Mouse (Mus musculus) G1E (cell line): ENCODE measurements around the gene Cyp4f17. TPM values are rescaled to one million over a fixed set of nuclear protein-coding genes. Genes with fewer than 3 reads are reported as not detected.

Experiments
- ATAC-seq: 2 replicates; pipeline ENCODE4 v1.8.0; 2016; ENCODE audit warnings: mild to moderate bottlenecking; ENCODE audit not compliant: insufficient number of reproducible peaks, poor library complexity, low FRiP score, severe bottlenecking; ENCODE audit errors: extremely low read depth
- DNase-seq: peaks from one replicate; pipeline ENCODE4 v3.0.0; 2012; ENCODE audit warnings: low spot score
- H3K27me3 ChIP-seq: 2 replicates; pipeline ENCODE4 v1.6.1; 2012; ENCODE audit warnings: mild to moderate bottlenecking, low read length, inconsistent platforms; ENCODE audit not compliant: insufficient read depth
- H3K36me3 ChIP-seq: replicated peaks from 2 replicates; pipeline ENCODE3; 2012; ENCODE audit warnings: mild to moderate bottlenecking, inconsistent platforms
- H3K4me1 ChIP-seq: 2 replicates; pipeline ENCODE4 v1.6.1; 2012; ENCODE audit warnings: low read depth, low read length, inconsistent platforms, mixed read lengths; ENCODE audit not compliant: insufficient read depth
- H3K4me3 ChIP-seq: 2 replicates; pipeline ENCODE4 v1.5.1; 2012; ENCODE audit warnings: low read depth, mild to moderate bottlenecking, inconsistent platforms, low read length, moderate library complexity, mixed read lengths
- H3K9me3 ChIP-seq: replicated peaks from 2 replicates; pipeline ENCODE4 v1.6.1; 2012; ENCODE audit warnings: inconsistent platforms
- CTCF ChIP-seq: IDR thresholded peaks from 2 replicates; pipeline ENCODE4 v1.5.1; 2012; ENCODE audit warnings: low read depth, low read length, inconsistent platforms, mixed read lengths
- GATA1 ChIP-seq: IDR thresholded peaks from 2 replicates; pipeline ENCODE4 v1.6.1; 2012; ENCODE audit warnings: borderline replicate concordance, low read length, inconsistent platforms, mixed read lengths
- GATA2 ChIP-seq: IDR thresholded peaks from 2 replicates; pipeline ENCODE4 v1.6.1; 2012; ENCODE audit warnings: low read depth, low read length, inconsistent platforms, borderline replicate concordance
- POLR2AphosphoS5 ChIP-seq: IDR thresholded peaks from 2 replicates; pipeline ENCODE4 v1.6.1; 2012; ENCODE audit warnings: low read depth, low read length, inconsistent platforms; ENCODE audit not compliant: insufficient replicate concordance
- TAL1 ChIP-seq: conservative IDR thresholded peaks from 2 replicates; pipeline ENCODE4 v1.6.1; 2012; ENCODE audit warnings: low read depth, low read length, inconsistent platforms, mixed read lengths
- polyA plus RNA-seq: library from polyadenylated mRNA; stranded (reverse); fragments of >175 nt; gene quantifications from 2 replicates; pipeline ENCODE4 v1.2.3, GENCODE M21; 2012
- total RNA-seq, 2 experiments: library from RNA; stranded (forward) in 1 of 2; stranded (reverse) in 1 of 2; fragments of 200-1000 nt in 1 of 2; fragments of >200 nt in 1 of 2; fragmentation: Nextera tagmentation in 1 of 2; gene quantifications; 2 replicates each; pipeline ENCODE4 v1.2.3; 2014 to 2017

Cyp4f17 gene
- 0.24 and 1.5 TPM in 2 replicates for total RNA-seq (2014; fragmentation: Nextera tagmentation)
- not detected in 2 replicates for total RNA-seq (2017)
- polyA plus RNA-seq, result 0.03 TPM in 1 of 2 replicates, not detected in the other

GRCm38 (mm10) chr17:32505851-32506728 lies at the start of gene Cyp4f17:
Gene Cyp4f17, plus strand, starts transcription at chr17:32506050.
- H3K4me1 ChIP-seq, result peaks cover 5% of the 10 kb centered on the region; the same call in 1 of the 2 replicates
- no peaks in the 10 kb centered on the region for H3K9me3 ChIP-seq
- TF ChIP-seq TAL1 (no peak), GATA1 (no peak), POLR2AphosphoS5 (no peak), GATA2 (no peak), CTCF (no peak)
- ATAC-seq (no peak), DNase-seq (no peak)
- peaks cover 15% of the 10 kb centered on the region for H3K27me3 ChIP-seq
- no peak within 1 kb of the TSS; the same call in 1 of the 2 replicates for H3K4me3 ChIP-seq
- H3K36me3 ChIP-seq, result no peaks in the 10 kb centered on the region

GRCm38 (mm10) chr17:32468494-32468893 lies 37.4 kb upstream of the Cyp4f17 start:
- Histone ChIP-seq H3K4me3 (no peak overlapping the region), H3K27me3 (peaks cover 6% of the 10 kb centered on the region; the same call in 1 of the 2 replicates), H3K9me3 (no peaks in the 10 kb centered on the region), H3K36me3 (no peaks in the 10 kb centered on the region), H3K4me1 (no peaks in the 10 kb centered on the region)
- DNase-seq (no peak), ATAC-seq (no peak)
- TF ChIP-seq GATA2 (no peak), TAL1 (no peak), GATA1 (no peak), POLR2AphosphoS5 (no peak), CTCF (no peak)

GRCm38 (mm10) chr17:32470795-32471194 lies 35.1 kb upstream of the Cyp4f17 start:
- ATAC-seq (no peak), DNase-seq (no peak)
- Histone ChIP-seq H3K36me3 (no peaks in the 10 kb centered on the region), H3K4me1 (no peaks in the 10 kb centered on the region), H3K4me3 (no peak overlapping the region), H3K27me3 (peaks cover 6% of the 10 kb centered on the region; the same call in 1 of the 2 replicates), H3K9me3 (no peaks in the 10 kb centered on the region)
- TF ChIP-seq GATA2, result no peak
- no peak for TF ChIP-seq TAL1
- TF ChIP-seq GATA1, result no peak
- TF ChIP-seq POLR2AphosphoS5, result no peak
- no peak for TF ChIP-seq CTCF

GRCm38 (mm10) chr17:32472176-32472575 lies 33.7 kb upstream of the Cyp4f17 start:
- ATAC-seq (no peak), DNase-seq (no peak)
- TF ChIP-seq GATA2, result no peak
- no peak for TF ChIP-seq TAL1
- no peak for TF ChIP-seq CTCF
- no peak for TF ChIP-seq POLR2AphosphoS5
- no peak for TF ChIP-seq GATA1
- Histone ChIP-seq H3K27me3 (peaks cover 6% of the 10 kb centered on the region; the same call in 1 of the 2 replicates), H3K9me3 (no peaks in the 10 kb centered on the region), H3K36me3 (no peaks in the 10 kb centered on the region), H3K4me3 (no peak overlapping the region), H3K4me1 (no peaks in the 10 kb centered on the region)

- TF ChIP-seq POLR2AphosphoS5 (no peak), GATA1 (no peak), CTCF (no peak), GATA2 (no peak), TAL1 (no peak)
- DNase-seq, result no peak
- H3K27me3 ChIP-seq, result peaks cover 11% of the 10 kb centered on the region
- ATAC-seq, result no peak
- no peaks in the 10 kb centered on the region for H3K4me1 ChIP-seq
- no peaks in the 10 kb centered on the region for H3K36me3 ChIP-seq
- H3K4me3 ChIP-seq, result no peak overlapping the region
- H3K9me3 ChIP-seq, result no peaks in the 10 kb centered on the region
Observed at GRCm38 (mm10) chr17:32474954-32475560, 30.8 kb upstream of the Cyp4f17 start.

GRCm38 (mm10) chr17:32477204-32477603 lies 28.6 kb upstream of the Cyp4f17 start:
- no peak overlapping the region for H3K4me3 ChIP-seq
- TF ChIP-seq TAL1 (no peak), GATA1 (no peak), CTCF (no peak), POLR2AphosphoS5 (no peak), GATA2 (no peak)
- H3K36me3 ChIP-seq, result no peaks in the 10 kb centered on the region
- H3K4me1 ChIP-seq, result no peaks in the 10 kb centered on the region
- peaks cover 14% of the 10 kb centered on the region for H3K27me3 ChIP-seq
- no peaks in the 10 kb centered on the region for H3K9me3 ChIP-seq
- DNase-seq (no peak), ATAC-seq (no peak)
